Mouse (Mus musculus): ENCODE data around the gene Gm10447. TPM values are rescaled to one million over a fixed set of nuclear protein-coding genes. Genes with fewer than 3 reads are reported as not detected.

Gm10447 gene
- polyA plus RNA-seq (2015; fragmentation: Nextera tagmentation; extraction: Ambion mirVana): not detected in 2 replicates

- ATAC-seq (ENCODE audit: borderline replicate concordance, extremely low read depth, low FRiP score, low TSS enrichment): peak; percentile 89
- no peaks in the 10 kb centered on the region for H3K9me3 ChIP-seq
- H3K27me3 ChIP-seq: peaks cover 11% of the 10 kb centered on the region; the same call in 1 of the 2 replicates
- H3K4me1 ChIP-seq: peaks cover 5% of the 10 kb centered on the region
- no peak within 1 kb of the TSS for H3K27ac ChIP-seq
- H3K4me2 ChIP-seq: peak within 1 kb of the TSS; percentile 91
- no peaks in the 10 kb centered on the region for H3K36me3 ChIP-seq
- peak within 1 kb of the TSS; percentile 49 for H3K4me3 ChIP-seq
- H3K9ac ChIP-seq: peak within 1 kb of the TSS; percentile 59
- WGBS: 3% methylated on average over 42 of the region's 42 CpGs
These were observed at the start of gene Gm10447, which contains the start of gene Shroom1 for GRCm38 (mm10) chr11:53456474-53457371. Gene Gm10447, minus strand, starts transcription at chr11:53457110. Gene Shroom1, plus strand, starts transcription at chr11:53457205.

- peaks cover 7% of the 10 kb centered on the region; the same call in 1 of the 2 replicates for H3K4me1 ChIP-seq
- no peak overlapping the region for H3K27ac ChIP-seq
- 68% methylated on average over 5 of the region's 5 CpGs for WGBS
- H3K4me2 ChIP-seq: no peak overlapping the region
- H3K27me3 ChIP-seq: no peaks in the 10 kb centered on the region
- no peak for ATAC-seq (ENCODE audit: borderline replicate concordance, extremely low read depth, low FRiP score, low TSS enrichment)
- H3K9me3 ChIP-seq: no peaks in the 10 kb centered on the region
- no peak overlapping the region for H3K9ac ChIP-seq
- no peak overlapping the region for H3K4me3 ChIP-seq
- H3K36me3 ChIP-seq: no peaks in the 10 kb centered on the region
These were observed 48.2 kb upstream of the Gm10447 start for GRCm38 (mm10) chr11:53505026-53505663.

- WGBS: 84% methylated on average over 8 of the region's 8 CpGs
- peaks cover 7% of the 10 kb centered on the region; the same call in 1 of the 2 replicates for H3K4me1 ChIP-seq
- no peaks in the 10 kb centered on the region for H3K9me3 ChIP-seq
- H3K36me3 ChIP-seq: no peaks in the 10 kb centered on the region
- H3K27me3 ChIP-seq: no peaks in the 10 kb centered on the region
- H3K27ac ChIP-seq: no peak overlapping the region
- no peak overlapping the region for H3K4me2 ChIP-seq
- no peak overlapping the region for H3K9ac ChIP-seq
- ATAC-seq (ENCODE audit: borderline replicate concordance, extremely low read depth, low FRiP score, low TSS enrichment): no peak
- no peak overlapping the region for H3K4me3 ChIP-seq
These were observed 47.5 kb upstream of the Gm10447 start for GRCm38 (mm10) chr11:53504376-53504775.

- ATAC-seq (ENCODE audit: borderline replicate concordance, extremely low read depth, low FRiP score, low TSS enrichment): no peak
- H3K9me3 ChIP-seq: no peaks in the 10 kb centered on the region
These were observed 46.8 kb upstream of the Gm10447 start for GRCm38 (mm10) chr11:53503738-53504137.

DNA sequence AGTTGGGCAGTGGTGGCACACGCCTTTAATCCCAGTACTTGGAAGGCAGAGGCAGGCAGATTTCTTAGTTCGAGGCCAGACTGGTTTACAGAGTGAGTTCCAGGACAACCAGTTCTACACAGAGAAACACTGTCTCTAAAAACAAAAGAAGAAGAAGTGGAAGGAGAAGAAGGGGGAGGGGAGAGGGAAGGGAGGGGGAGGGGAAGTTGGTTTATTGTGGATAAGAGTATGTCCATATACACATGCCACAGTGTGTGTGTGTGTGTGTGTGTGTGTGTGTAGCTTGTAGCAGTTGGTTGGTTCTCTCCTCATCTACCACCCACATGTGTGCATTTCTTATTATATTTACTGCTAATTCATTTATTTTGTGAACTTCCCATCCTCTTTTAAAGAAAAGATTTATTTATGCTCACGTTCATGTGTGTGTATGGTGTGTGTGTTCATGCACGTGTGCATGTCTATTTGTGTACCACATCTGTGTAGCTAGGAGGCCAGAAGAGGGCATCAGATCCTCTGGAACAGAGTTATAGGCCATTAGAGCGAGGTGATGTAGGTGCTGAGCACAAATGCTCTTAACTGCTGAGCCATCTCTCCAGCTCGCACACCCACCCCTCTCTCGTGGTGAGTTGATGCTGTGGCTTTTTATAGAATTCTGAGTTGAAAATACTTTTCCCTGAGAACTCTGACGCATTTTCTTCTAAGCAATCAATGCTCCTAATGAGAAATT lies 45.3 kb upstream of the Gm10447 start:
- ATAC-seq (ENCODE audit: borderline replicate concordance, extremely low read depth, low FRiP score, low TSS enrichment): no peak
- WGBS: 78% methylated on average over 8 of the region's 8 CpGs
- Histone ChIP-seq H3K9ac (no peak overlapping the region), H3K27ac (no peak overlapping the region), H3K4me1 (peaks cover 7% of the 10 kb centered on the region; the same call in 1 of the 2 replicates), H3K4me3 (no peak overlapping the region), H3K27me3 (no peaks in the 10 kb centered on the region), H3K4me2 (no peak overlapping the region), H3K9me3 (no peaks in the 10 kb centered on the region), H3K36me3 (no peaks in the 10 kb centered on the region)

More at GRCm38 (mm10) chr11:53503738-53504137, 46.8 kb upstream of the Gm10447 start:
- Histone ChIP-seq H3K4me1 (peaks cover 7% of the 10 kb centered on the region; the same call in 1 of the 2 replicates), H3K36me3 (no peaks in the 10 kb centered on the region), H3K27me3 (no peaks in the 10 kb centered on the region), H3K27ac (no peak overlapping the region), H3K9ac (no peak overlapping the region), H3K4me2 (no peak overlapping the region), H3K4me3 (no peak overlapping the region)
- WGBS: 65% methylated on average over 5 of the region's 5 CpGs

DNA sequence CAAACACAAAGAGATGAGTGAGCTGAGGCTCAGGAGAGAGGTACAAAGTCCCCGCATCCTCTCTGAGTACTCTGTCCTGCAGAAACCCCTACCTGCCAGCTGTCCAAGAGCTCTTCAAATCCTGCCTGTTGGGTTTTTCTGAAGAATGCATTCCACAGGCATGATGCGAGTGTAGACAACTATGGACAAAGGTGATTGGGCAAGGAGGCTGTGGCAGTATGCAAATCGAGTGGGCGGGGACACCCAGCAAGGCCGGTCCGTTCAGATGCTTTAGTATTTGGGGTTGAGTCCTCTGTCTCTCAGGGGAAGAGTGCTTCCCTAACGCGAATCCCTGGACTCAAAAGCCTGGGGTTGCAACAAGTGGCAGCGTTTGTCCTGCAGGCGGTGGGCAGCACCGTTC lies 43.7 kb upstream of the Gm10447 start:
- WGBS: 7% methylated on average over 11 of the region's 11 CpGs
- no peaks in the 10 kb centered on the region for H3K36me3 ChIP-seq
- ATAC-seq (ENCODE audit: borderline replicate concordance, extremely low read depth, low FRiP score, low TSS enrichment): peak; percentile 81
- peak overlapping the region; percentile 35 for H3K4me2 ChIP-seq
- H3K9ac ChIP-seq: no peak overlapping the region
- no peak overlapping the region for H3K27ac ChIP-seq
- no peak overlapping the region for H3K4me3 ChIP-seq
- no peaks in the 10 kb centered on the region for H3K27me3 ChIP-seq
- peaks cover 7% of the 10 kb centered on the region; the same call in 1 of the 2 replicates for H3K4me1 ChIP-seq
- no peaks in the 10 kb centered on the region for H3K9me3 ChIP-seq

- H3K9me3 ChIP-seq: no peaks in the 10 kb centered on the region
- no peak overlapping the region for H3K27ac ChIP-seq
- WGBS: 74% methylated on average over 6 of the region's 6 CpGs
- H3K36me3 ChIP-seq: no peaks in the 10 kb centered on the region
- H3K4me3 ChIP-seq: no peak overlapping the region
- ATAC-seq (ENCODE audit: borderline replicate concordance, extremely low read depth, low FRiP score, low TSS enrichment): no peak
- H3K9ac ChIP-seq: no peak overlapping the region
- peaks cover 7% of the 10 kb centered on the region; the same call in 1 of the 2 replicates for H3K4me1 ChIP-seq
- no peaks in the 10 kb centered on the region for H3K27me3 ChIP-seq
- H3K4me2 ChIP-seq: no peak overlapping the region
These were observed 40.0 kb upstream of the Gm10447 start for GRCm38 (mm10) chr11:53496946-53497345.

DNA sequence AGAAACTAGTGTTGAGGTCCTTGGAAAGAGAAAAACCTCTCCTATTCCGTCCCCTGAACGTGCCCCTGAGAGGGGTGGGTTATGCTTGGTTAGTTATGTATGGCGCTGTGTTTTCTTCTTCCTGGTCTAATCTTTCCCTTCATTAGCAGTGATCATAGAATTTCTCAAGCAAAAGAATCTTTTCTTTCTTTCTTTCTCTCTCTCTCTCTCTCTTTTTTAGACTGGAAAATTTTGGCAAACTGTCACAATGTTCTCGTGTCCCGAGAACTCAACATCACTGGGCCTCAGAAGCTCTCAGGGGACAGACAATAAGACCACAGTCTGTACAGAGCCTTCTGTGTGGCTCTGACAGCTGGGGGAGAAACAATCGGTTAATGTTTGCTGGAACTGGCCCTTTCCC lies 38.5 kb upstream of the Gm10447 start:
- no peak overlapping the region for H3K9ac ChIP-seq
- H3K27me3 ChIP-seq: no peaks in the 10 kb centered on the region
- H3K9me3 ChIP-seq: no peaks in the 10 kb centered on the region
- ATAC-seq (ENCODE audit: borderline replicate concordance, extremely low read depth, low FRiP score, low TSS enrichment): no peak
- no peaks in the 10 kb centered on the region for H3K36me3 ChIP-seq
- H3K4me2 ChIP-seq: no peak overlapping the region
- peaks cover 1% of the 10 kb centered on the region; the same call in 1 of the 2 replicates for H3K4me1 ChIP-seq
- H3K4me3 ChIP-seq: no peak overlapping the region
- 48% methylated on average over 6 of the region's 6 CpGs for WGBS
- no peak overlapping the region for H3K27ac ChIP-seq

GRCm38 (mm10) chr11:53493243-53493955 lies 36.5 kb upstream of the Gm10447 start:
- no peak overlapping the region for H3K4me3 ChIP-seq
- no peaks in the 10 kb centered on the region for H3K9me3 ChIP-seq
- no peak overlapping the region for H3K4me2 ChIP-seq
- no peaks in the 10 kb centered on the region for H3K36me3 ChIP-seq
- 33% methylated on average over 3 of the region's 3 CpGs for WGBS
- H3K9ac ChIP-seq: no peak overlapping the region
- no peaks in the 10 kb centered on the region for H3K27me3 ChIP-seq
- H3K27ac ChIP-seq: no peak overlapping the region
- H3K4me1 ChIP-seq: no peaks in the 10 kb centered on the region
- no peak for ATAC-seq (ENCODE audit: borderline replicate concordance, extremely low read depth, low FRiP score, low TSS enrichment)

GRCm38 (mm10) chr11:53491954-53492401 lies 35.1 kb upstream of the Gm10447 start:
- H3K9me3 ChIP-seq: no peaks in the 10 kb centered on the region
- H3K4me3 ChIP-seq: no peak overlapping the region
- ATAC-seq (ENCODE audit: borderline replicate concordance, extremely low read depth, low FRiP score, low TSS enrichment): no peak
- H3K36me3 ChIP-seq: no peaks in the 10 kb centered on the region
- H3K9ac ChIP-seq: no peak overlapping the region
- H3K4me1 ChIP-seq: peaks cover 6% of the 10 kb centered on the region
- H3K4me2 ChIP-seq: no peak overlapping the region
- no peak overlapping the region for H3K27ac ChIP-seq
- peaks cover 12% of the 10 kb centered on the region for H3K27me3 ChIP-seq
- WGBS: 33% methylated on average over 8 of the region's 8 CpGs

- Histone ChIP-seq H3K36me3 (no peaks in the 10 kb centered on the region), H3K9ac (no peak overlapping the region), H3K27ac (no peak overlapping the region), H3K4me2 (no peak overlapping the region), H3K27me3 (peaks cover 23% of the 10 kb centered on the region), H3K4me3 (no peak overlapping the region), H3K4me1 (peaks cover 9% of the 10 kb centered on the region), H3K9me3 (no peaks in the 10 kb centered on the region)
- ATAC-seq (ENCODE audit: borderline replicate concordance, extremely low read depth, low FRiP score, low TSS enrichment): no peak
- WGBS: 80% methylated on average over 9 of the region's 9 CpGs
These were observed 32.5 kb upstream of the Gm10447 start for GRCm38 (mm10) chr11:53489421-53489820.

All from lung, embryonic 15.5 days (tissue).